7 mouse cellular contexts compared by ENCODE assay signal in the genomic region with DNA sequence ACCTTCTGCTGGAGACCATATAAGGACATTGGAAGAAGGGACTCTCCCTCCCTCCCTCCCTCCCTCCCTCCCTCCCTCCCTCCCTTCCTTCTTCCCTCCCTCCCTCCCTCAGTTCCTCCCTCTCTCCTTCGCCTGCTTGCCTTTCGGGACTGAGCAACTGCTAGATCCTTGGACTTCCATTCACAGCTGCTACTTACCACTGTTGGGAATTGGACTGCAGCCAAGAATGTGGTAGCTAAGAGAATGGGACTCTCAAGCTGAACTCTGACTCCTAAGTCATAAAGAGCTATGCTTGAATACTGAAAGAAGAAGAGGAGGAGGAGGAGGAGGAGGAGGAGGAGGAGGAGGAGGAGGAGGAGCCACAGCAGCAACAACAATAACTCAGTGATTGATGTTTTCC.
DNase-seq lines count a peak whose midpoint lies in the region; ATAC-seq lines count a peak whose summit lies in the region.
"Not testable (repeated sequence)": the region's sequence is repeated elsewhere in the genome, so short reads cannot be mapped to it uniquely, and the experiment has no call there.

No protein-coding gene starts in this region.

- H3K27me3 ChIP-seq in embryonic facial prominence, embryonic 14.5 days (replicated peaks; ENCODE audit: control insufficient read depth, insufficient read depth, low read length); heart, embryonic 12.5 days (replicated peaks); intestine, embryonic 15.5 days (replicated peaks); lung, embryonic 16.5 days (ENCODE audit: control insufficient read depth, insufficient read depth, low read depth, low read length); neural tube, embryonic 11.5 days (ENCODE audit: control insufficient read depth, insufficient read depth, low read length): not testable (repeated sequence)

- H3K4me1 ChIP-seq in embryonic facial prominence, embryonic 14.5 days (ENCODE audit: control insufficient read depth, insufficient read depth, low read length); intestine, embryonic 15.5 days (replicated peaks); lung, embryonic 16.5 days (replicated peaks; ENCODE audit: control insufficient read depth, insufficient read depth, low read length); neural tube, embryonic 11.5 days (ENCODE audit: control insufficient read depth, insufficient read depth, low read length): not testable (repeated sequence)
- H3K4me1 ChIP-seq in heart, embryonic 12.5 days (replicated peaks), result peaks cover 11% of the 10 kb centered on the region; the same call in 1 of the 2 replicates

- H3K9me3 ChIP-seq in embryonic facial prominence, embryonic 14.5 days (ENCODE audit: control insufficient read depth, low read length); heart, embryonic 12.5 days (replicated peaks); intestine, embryonic 15.5 days; lung, embryonic 16.5 days (ENCODE audit: control insufficient read depth, low read length); neural tube, embryonic 11.5 days (ENCODE audit: control insufficient read depth, low read length): not testable (repeated sequence)

- H3K9ac ChIP-seq in embryonic facial prominence, embryonic 14.5 days (ENCODE audit: low read depth, low read length); heart, embryonic 12.5 days; intestine, embryonic 15.5 days; lung, embryonic 16.5 days (ENCODE audit: low read length); neural tube, embryonic 11.5 days (ENCODE audit: low read length): not testable (repeated sequence)

- not testable (repeated sequence) for H3K27ac ChIP-seq in embryonic facial prominence, embryonic 14.5 days (replicated peaks; ENCODE audit: low read depth, low read length); intestine, embryonic 15.5 days; lung, embryonic 16.5 days (ENCODE audit: low read length); neural tube, embryonic 11.5 days (ENCODE audit: low read depth, low read length)
- 0 out of 2 replicates have a peak overlapping the region, but pooled peaks have one; percentile 27 for H3K27ac ChIP-seq in heart, embryonic 12.5 days (ENCODE audit: poor library complexity, severe bottlenecking)

- not testable (repeated sequence) for H3K36me3 ChIP-seq in embryonic facial prominence, embryonic 14.5 days (ENCODE audit: control insufficient read depth, insufficient read depth, low read length); heart, embryonic 12.5 days; intestine, embryonic 15.5 days; lung, embryonic 16.5 days (ENCODE audit: control insufficient read depth, insufficient read depth, low read length); neural tube, embryonic 11.5 days (ENCODE audit: control insufficient read depth, insufficient read depth, low read length)

- ATAC-seq in embryonic facial prominence, embryonic 14.5 days (ENCODE audit: low read depth), result peak; percentile 83
- ATAC-seq in heart, embryonic 12.5 days (ENCODE audit: insufficient number of reproducible peaks, low FRiP score), result peak; percentile 73; the same call in 1 of the 2 replicates
- peak; percentile 88 for ATAC-seq in intestine, embryonic 15.5 days
- ATAC-seq in lung, embryonic 16.5 days (ENCODE audit: low read depth), result peak; percentile 90
- ATAC-seq in neural tube, embryonic 11.5 days (ENCODE audit: insufficient read depth, low FRiP score, low TSS enrichment), result peak; percentile 38; the same call in 1 of the 2 replicates

- not testable (repeated sequence) for H3K4me3 ChIP-seq in embryonic facial prominence, embryonic 14.5 days (ENCODE audit: low read depth, low read length); heart, embryonic 12.5 days; intestine, embryonic 15.5 days (replicated peaks); lung, embryonic 16.5 days (ENCODE audit: low read length); neural tube, embryonic 11.5 days (ENCODE audit: low read depth, low read length)

- WGBS in embryonic facial prominence, embryonic 14.5 days, result no CpG with 5 or more reads among the region's 2 CpGs
- WGBS in heart, embryonic 12.5 days, result no CpG with 5 or more reads among the region's 2 CpGs
- no CpG with 5 or more reads among the region's 2 CpGs for WGBS in intestine, embryonic 15.5 days
- no CpG with 5 or more reads among the region's 2 CpGs for WGBS in lung, embryonic 16.5 days
- WGBS in neural tube, embryonic 11.5 days, result 33% methylated on average over 1 of the region's 2 CpGs

- DNase-seq in ZHBTc4 (ENCODE audit: low read depth, low spot score), result peak; percentile 62
- DNase-seq in embryonic facial prominence, embryonic 14.5 days (ENCODE audit: low spot score), result peak; percentile 92
- peak; percentile 84 for DNase-seq in kidney, postnatal 14 days
- peak; percentile 64 for DNase-seq in neural tube, embryonic 11.5 days (ENCODE audit: low spot score)

- not testable (repeated sequence) for H3K4me2 ChIP-seq in embryonic facial prominence, embryonic 14.5 days (ENCODE audit: low read depth, low read length); intestine, embryonic 15.5 days (replicated peaks); lung, embryonic 16.5 days (ENCODE audit: low read depth, low read length); neural tube, embryonic 11.5 days (ENCODE audit: low read depth)
- H3K4me2 ChIP-seq in heart, embryonic 12.5 days, result peak overlapping the region; percentile 19; the same call in 1 of the 2 replicates

Comparison
In these comparisons a context has a peak if more than half of its experiments do, and no peak if none do; other contexts are left out.
1. ATAC-seq: peak in every context shown above with its lines; median percentile 90 in lung, embryonic 16.5 days; 88 in intestine, embryonic 15.5 days; 83 in embryonic facial prominence, embryonic 14.5 days; 73 in heart, embryonic 12.5 days; 38 in neural tube, embryonic 11.5 days.